Mouse (Mus musculus) bone marrow macrophage, adult 2 months (primary cell): ENCODE results near the gene Spag16.

Source experiments
- CTCF ChIP-seq: IDR thresholded peaks from 2 replicates; pipeline ENCODE4 v1.5.1; 2012; ENCODE audit warnings: low read depth, mild to moderate bottlenecking, low read length, moderate library complexity
- POLR2A ChIP-seq: IDR thresholded peaks from 2 replicates; pipeline ENCODE4 v1.6.1; 2012; ENCODE audit warnings: mild to moderate bottlenecking, low read depth, low read length, borderline replicate concordance

- TF ChIP-seq POLR2A (no peak), CTCF (no peak)
Observed at GRCm38 (mm10) chr1:69956606-69957005, 129.8 kb downstream of the Spag16 start.
